Mouse (Mus musculus): ENCODE results near the gene Tnfsf8. TPM values are rescaled to one million over a fixed set of nuclear protein-coding genes. Genes with fewer than 3 reads are reported as not detected.

The Tnfsf8 gene
- total and polyA plus RNA-seq, 3 experiments, result not detected

GRCm38 (mm10) chr4:63796527-63796926 lies 64.6 kb downstream of the Tnfsf8 start:
- Histone ChIP-seq H3K9me3 (replicated peaks; ENCODE audit: insufficient read depth, low read length) (no peaks in the 10 kb centered on the region), H3K27me3 (ENCODE audit: control insufficient read depth in 1 of 2, insufficient read depth in 2 of 2, low read length in 2 of 2) (no peaks in the 10 kb centered on the region), H3K36me3 (ENCODE audit: control insufficient read depth in 1 of 2, insufficient read depth in 2 of 2, low read length in 2 of 2) (no peaks in the 10 kb centered on the region), H3K9ac (ENCODE audit: control insufficient read depth, low read depth, low read length, poor library complexity, severe bottlenecking) (no peak overlapping the region), H3K4me1 (ENCODE audit: control insufficient read depth in 1 of 2, insufficient read depth in 2 of 2, low read length in 2 of 2) (no peaks in the 10 kb centered on the region), H3K27ac (ENCODE audit: control insufficient read depth, low read depth, low read length) (no peak overlapping the region), H3K4me3 (ENCODE audit: control insufficient read depth in 1 of 2, insufficient read depth in 1 of 2, low read depth in 2 of 2, low read length in 2 of 2) (no peak overlapping the region), H3K79me2 (ENCODE audit: control insufficient read depth, insufficient read depth, low read length, poor library complexity) (no peaks in the 10 kb centered on the region)
- DNase-seq (ENCODE audit: low read depth, low spot score), result no peak
- no peak for TF ChIP-seq GABPA (IDR thresholded peaks at IDR 0.05; ENCODE audit: low read depth, low read length)
- TF ChIP-seq TBP (IDR thresholded peaks at IDR 0.05; ENCODE audit: low read depth, low read length), result no peak
- no peak for TF ChIP-seq MAFK (IDR thresholded peaks at IDR 0.05; ENCODE audit: borderline replicate concordance, low read depth, low read length)
- TF ChIP-seq NRF1 (IDR thresholded peaks at IDR 0.05; ENCODE audit: insufficient read depth, low read depth, low read length, poor library complexity, severe bottlenecking), result no peak
- no peak for TF ChIP-seq ZC3H11A (IDR thresholded peaks at IDR 0.05; ENCODE audit: low read depth, low read length)
- no peak for TF ChIP-seq GATA1 (IDR thresholded peaks at IDR 0.05; ENCODE audit: low read depth, low read length)
- no peak for TF ChIP-seq POLR2A (IDR thresholded peaks at IDR 0.05; ENCODE audit: control insufficient read depth in 1 of 2, insufficient read depth in 1 of 2, low read depth in 1 of 2, low read length in 2 of 2, poor library complexity in 1 of 2)

GRCm38 (mm10) chr4:63792328-63792727 lies 68.8 kb downstream of the Tnfsf8 start:
- Histone ChIP-seq H3K9me3 (replicated peaks; ENCODE audit: insufficient read depth, low read length) (no peaks in the 10 kb centered on the region), H3K27ac (ENCODE audit: control insufficient read depth, low read depth, low read length) (no peak overlapping the region), H3K79me2 (ENCODE audit: control insufficient read depth, insufficient read depth, low read length, poor library complexity) (no peaks in the 10 kb centered on the region), H3K4me3 (ENCODE audit: control insufficient read depth in 1 of 2, insufficient read depth in 1 of 2, low read depth in 2 of 2, low read length in 2 of 2) (no peak overlapping the region), H3K36me3 (ENCODE audit: control insufficient read depth in 1 of 2, insufficient read depth in 2 of 2, low read length in 2 of 2) (no peaks in the 10 kb centered on the region), H3K4me1 (ENCODE audit: control insufficient read depth in 1 of 2, insufficient read depth in 2 of 2, low read length in 2 of 2) (no peaks in the 10 kb centered on the region), H3K27me3 (ENCODE audit: control insufficient read depth in 1 of 2, insufficient read depth in 2 of 2, low read length in 2 of 2) (no peaks in the 10 kb centered on the region), H3K9ac (ENCODE audit: control insufficient read depth, low read depth, low read length, poor library complexity, severe bottlenecking) (no peak overlapping the region)
- TF ChIP-seq NELFE (IDR thresholded peaks at IDR 0.05; ENCODE audit: low read depth, low read length), result no peak
- TF ChIP-seq SIN3A (IDR thresholded peaks at IDR 0.05; ENCODE audit: low read length), result no peak
- no peak for TF ChIP-seq TAL1 (IDR thresholded peaks at IDR 0.05; ENCODE audit: low read length)
- no peak for TF ChIP-seq ZNF384 (IDR thresholded peaks at IDR 0.05; ENCODE audit: low read depth, low read length)
- TF ChIP-seq MAZ (IDR thresholded peaks at IDR 0.05; ENCODE audit: low read depth, low read length), result no peak
- TF ChIP-seq MYC (IDR thresholded peaks at IDR 0.05; ENCODE audit: low read depth, low read length), result no peak
- no peak for TF ChIP-seq JUND (IDR thresholded peaks at IDR 0.05; ENCODE audit: low read depth, low read length)
- no peak for TF ChIP-seq EP300 (IDR thresholded peaks at IDR 0.05; ENCODE audit: low read depth in 1 of 2, low read length in 2 of 2)
- TF ChIP-seq USF2 (IDR thresholded peaks at IDR 0.05; ENCODE audit: borderline replicate concordance in 1 of 2, insufficient read depth in 1 of 2, low read depth in 1 of 2, low read length in 2 of 2), result no peak
- TF ChIP-seq NRF1 (IDR thresholded peaks at IDR 0.05; ENCODE audit: insufficient read depth, low read depth, low read length, poor library complexity, severe bottlenecking), result no peak
- no peak for DNase-seq (ENCODE audit: low read depth, low spot score)
